Mouse (Mus musculus) bone marrow macrophage, adult 2 months (primary cell): Measurements from ENCODE around the gene Gm26657. TPM values are rescaled to one million over a fixed set of nuclear protein-coding genes. Genes with fewer than 3 reads are reported as not detected.

ENCODE experiments used
- H3K27ac ChIP-seq: 2 replicates; pipeline ENCODE4 v1.5.1; 2012; ENCODE audit warnings: low read depth, low read length; ENCODE audit not compliant: insufficient read depth
- H3K4me1 ChIP-seq: 2 replicates; pipeline ENCODE4 v1.6.1; 2012; ENCODE audit warnings: low read length; ENCODE audit not compliant: control insufficient read depth, insufficient read depth
- H3K4me3 ChIP-seq: 2 replicates; pipeline ENCODE4 v1.5.1; 2012; ENCODE audit warnings: mild to moderate bottlenecking, low read length, moderate library complexity; ENCODE audit not compliant: insufficient read depth
- CTCF ChIP-seq: IDR thresholded peaks from 2 replicates; pipeline ENCODE4 v1.5.1; 2012; ENCODE audit warnings: low read depth, mild to moderate bottlenecking, low read length, moderate library complexity
- POLR2A ChIP-seq: IDR thresholded peaks from 2 replicates; pipeline ENCODE4 v1.6.1; 2012; ENCODE audit warnings: mild to moderate bottlenecking, low read depth, low read length, borderline replicate concordance
- polyA plus RNA-seq: library from polyadenylated mRNA; stranded (reverse); fragments of >200 nt; gene quantifications from 2 replicates; pipeline ENCODE4 v1.2.4, GENCODE M21; 2012; ENCODE audit not compliant: missing spikeins, insufficient read depth, insufficient read length

Gene Gm26657
- polyA plus RNA-seq, 1 experiment, result not detected

- Histone ChIP-seq H3K4me3 (no peak overlapping the region), H3K4me1 (peaks cover 33% of the 10 kb centered on the region), H3K27ac (peak overlapping the region; percentile 74)
- no peak for TF ChIP-seq CTCF
- TF ChIP-seq POLR2A, result no peak
Observed at GRCm38 (mm10) chr4:56756966-56757600, 17.2 kb downstream of the Gm26657 start.

GRCm38 (mm10) chr4:56757693-56758092, 17.8 kb downstream of the Gm26657 start:
- Histone ChIP-seq H3K27ac (peak overlapping the region; percentile 68), H3K4me3 (no peak overlapping the region), H3K4me1 (peaks cover 33% of the 10 kb centered on the region)
- TF ChIP-seq CTCF (no peak), POLR2A (no peak)

GRCm38 (mm10) chr4:56767861-56768284, 28.0 kb downstream of the Gm26657 start:
- Histone ChIP-seq H3K4me3 (no peak overlapping the region), H3K27ac (peak overlapping the region; percentile 31), H3K4me1 (peaks cover 7% of the 10 kb centered on the region; the same call in 1 of the 2 replicates)
- TF ChIP-seq POLR2A (no peak), CTCF (no peak)

GRCm38 (mm10) chr4:56768913-56769312, 29.0 kb downstream of the Gm26657 start:
- peaks cover 7% of the 10 kb centered on the region; the same call in 1 of the 2 replicates for H3K4me1 ChIP-seq
- no peak overlapping the region for H3K4me3 ChIP-seq
- no peak for TF ChIP-seq POLR2A
- no peak overlapping the region for H3K27ac ChIP-seq

GRCm38 (mm10) chr4:56771065-56771464, 31.2 kb downstream of the Gm26657 start:
- H3K27ac ChIP-seq, result no peak overlapping the region
- TF ChIP-seq POLR2A (no peak), CTCF (no peak)
- H3K4me3 ChIP-seq, result no peak overlapping the region
- H3K4me1 ChIP-seq, result peaks cover 7% of the 10 kb centered on the region; the same call in 1 of the 2 replicates

Other genes with a start within 250 kb of the Gm26657 start
- gene Actl7b, start 1.4 kb downstream of the Gm26657 start, polyA plus RNA-seq, result 0.56 TPM in 1 of 2 replicates, not detected in the other
- not detected in 2 replicates for gene Actl7a, start 3.3 kb downstream of the Gm26657 start, polyA plus RNA-seq
- gene Elp1, start 62.3 kb downstream of the Gm26657 start, polyA plus RNA-seq, result 17.3 and 28.7 TPM in 2 replicates
- 6.8 and 7.3 TPM in 2 replicates for gene Fam206a, start 62.3 kb downstream of the Gm26657 start, polyA plus RNA-seq
- gene Ctnnal1, start 125.1 kb downstream of the Gm26657 start, polyA plus RNA-seq, result 1.3 and 1.4 TPM in 2 replicates
- gene Tmem245, start 207.4 kb downstream of the Gm26657 start, polyA plus RNA-seq, result 8.7 and 11.0 TPM in 2 replicates